Mouse (Mus musculus) neural tube, embryonic 14.5 days (tissue): ENCODE measurements around the gene Pitx3. TPM values are rescaled to one million over a fixed set of nuclear protein-coding genes. Genes with fewer than 3 reads are reported as not detected.
A peak's percentile ranks its signal among the peaks of the same experiment; 100 is the strongest.

ENCODE experiments used
- ATAC-seq: fragments of 200-750 bp; cut with Nextera tagmentation; 2 replicates; pipeline ENCODE4 v1.8.0; 2017; ENCODE audit warnings: low read depth, mild to moderate bottlenecking, moderate TSS enrichment, moderate library complexity
- H3K27ac ChIP-seq: fragments of 300-500 bp; sonication (generic); 2 replicates; pipeline ENCODE4 v1.5.1; 2014; ENCODE audit warnings: low read depth, mild to moderate bottlenecking, control low read depth, low read length, moderate library complexity, mixed read lengths
- H3K27me3 ChIP-seq: fragments of 300-500 bp; sonication (generic); 2 replicates; pipeline ENCODE4 v1.6.1; 2014; ENCODE audit warnings: low read length; ENCODE audit not compliant: control insufficient read depth, insufficient read depth
- H3K36me3 ChIP-seq: fragments of 300-500 bp; sonication (generic); 2 replicates; pipeline ENCODE4 v1.6.1; 2014; ENCODE audit warnings: low read length, mixed read lengths; ENCODE audit not compliant: control insufficient read depth, insufficient read depth
- H3K4me1 ChIP-seq: fragments of 300-500 bp; sonication (generic); 2 replicates; pipeline ENCODE4 v1.6.1; 2014; ENCODE audit warnings: low read length; ENCODE audit not compliant: control insufficient read depth, insufficient read depth
- H3K4me2 ChIP-seq: fragments of 300-500 bp; sonication (generic); 2 replicates; pipeline ENCODE4 v1.6.1; 2014; ENCODE audit warnings: mild to moderate bottlenecking, low read depth, low read length, control low read depth
- H3K4me3 ChIP-seq: fragments of 300-500 bp; sonication (generic); 2 replicates; pipeline ENCODE4 v1.5.1; 2014; ENCODE audit warnings: low read depth, low read length, control low read depth, mixed read lengths
- H3K9ac ChIP-seq: fragments of 300-500 bp; sonication (generic); replicated peaks from 2 replicates; pipeline ENCODE4 v1.6.1; 2014; ENCODE audit warnings: low read depth, mild to moderate bottlenecking, control low read depth, low read length, mixed read lengths
- H3K9me3 ChIP-seq: fragments of 300-500 bp; sonication (generic); 2 replicates; pipeline ENCODE4 v1.6.1; 2016; ENCODE audit warnings: low read length; ENCODE audit not compliant: control insufficient read depth
- WGBS: fragments of 180-500 bp; shearing (Covaris S2); extraction: QIAGEN DNeasy Blood & Tissue Kit; methylation state at CpG from one replicate; pipeline ENCODE4 v1.1.7; 2014; 5-methylcytosine and 5-hydroxymethylcytosine counted together
- polyA plus RNA-seq: library from polyadenylated mRNA; unstranded; fragments of >200 nt; fragmentation: Nextera tagmentation; extraction: Ambion mirVana; gene quantifications from 2 replicates; pipeline ENCODE4 v1.2.1, GENCODE M21; 2014

Gene Pitx3
- not detected in 2 replicates for polyA plus RNA-seq

DNA sequence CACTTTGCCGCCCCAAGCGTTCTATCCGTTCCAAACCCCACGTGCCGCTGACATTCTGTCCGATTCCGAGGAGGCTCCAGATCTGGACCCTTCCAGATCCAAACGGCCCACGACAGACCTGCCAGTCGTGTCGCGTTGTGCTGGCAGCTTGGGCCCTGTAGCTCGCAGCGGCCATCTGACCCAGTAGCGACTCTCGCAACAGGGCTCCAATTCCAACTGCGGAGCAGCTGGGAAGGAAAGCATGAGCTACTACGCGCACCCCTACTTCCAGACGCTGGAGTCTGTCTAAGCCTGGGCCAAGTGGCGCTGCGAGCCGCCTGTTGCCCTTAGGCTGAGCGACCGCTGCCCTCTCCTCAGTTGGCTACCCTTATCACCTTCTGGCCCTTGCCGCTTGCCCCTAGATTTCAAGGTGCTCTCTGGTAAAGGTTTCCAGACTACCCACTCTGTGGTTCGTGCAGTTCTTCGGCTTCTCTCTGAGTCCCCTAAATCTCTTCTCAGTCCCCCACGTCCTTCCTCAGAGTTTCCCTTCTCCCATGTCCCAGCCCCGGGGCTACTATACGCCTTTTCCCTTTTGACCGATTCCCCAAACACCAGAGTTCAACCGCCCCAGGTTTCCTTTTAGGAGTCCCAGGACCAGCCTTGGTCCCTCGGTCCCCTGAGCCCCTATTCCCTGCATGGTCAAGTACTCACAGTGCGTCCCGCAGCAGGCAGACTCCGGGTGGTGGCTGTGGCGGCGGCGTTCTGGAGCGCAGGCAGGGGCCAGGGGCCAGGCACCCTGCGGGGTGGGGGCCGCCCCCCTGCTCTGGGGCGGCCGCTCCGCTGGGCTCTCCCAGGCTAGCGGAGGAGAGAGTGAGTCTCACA lies at the start of gene Pitx3:
Gene Pitx3, minus strand, starts transcription at position 816 of the 861 bp plus-strand sequence.
- Histone ChIP-seq H3K27me3 (peaks cover 45% of the 10 kb centered on the region), H3K9ac (peak within 1 kb of the TSS; percentile 28; the same call in 1 of the 2 replicates), H3K4me2 (peak within 1 kb of the TSS; percentile 80), H3K27ac (no peak within 1 kb of the TSS), H3K9me3 (no peaks in the 10 kb centered on the region), H3K4me1 (peaks cover 16% of the 10 kb centered on the region), H3K36me3 (no peaks in the 10 kb centered on the region), H3K4me3 (peak within 1 kb of the TSS; percentile 39)
- no peak for ATAC-seq
- 1% methylated on average over 47 of the region's 47 CpGs for WGBS

DNA sequence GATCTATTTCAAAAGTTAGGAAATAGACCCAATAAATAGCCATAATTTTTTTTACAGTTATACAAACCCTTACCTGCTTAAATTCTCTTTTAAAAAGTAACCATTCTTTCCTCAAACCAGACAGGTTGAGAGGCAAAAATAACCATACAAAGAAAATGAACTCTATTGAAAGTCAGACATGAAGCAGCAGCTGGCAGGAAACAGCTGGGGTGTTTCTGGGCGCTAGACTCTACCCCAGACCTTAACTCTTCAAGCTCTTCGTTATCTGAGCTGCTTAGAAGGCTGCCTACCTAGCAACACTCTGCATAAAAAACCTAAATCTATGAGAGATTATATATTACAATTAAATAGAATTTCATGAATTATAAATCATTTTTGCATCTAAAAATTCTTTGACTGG lies 39.1 kb upstream of the Pitx3 start:
- Histone ChIP-seq H3K36me3 (peaks cover 3% of the 10 kb centered on the region; the same call in 1 of the 2 replicates), H3K4me1 (no peaks in the 10 kb centered on the region), H3K27ac (no peak overlapping the region), H3K4me3 (no peak overlapping the region), H3K9me3 (no peaks in the 10 kb centered on the region), H3K27me3 (no peaks in the 10 kb centered on the region), H3K9ac (no peak overlapping the region), H3K4me2 (no peak overlapping the region)
- ATAC-seq, result no peak
- whole genome bisulfite sequencing, result 80% methylated on average over 2 of the region's 2 CpGs

DNA sequence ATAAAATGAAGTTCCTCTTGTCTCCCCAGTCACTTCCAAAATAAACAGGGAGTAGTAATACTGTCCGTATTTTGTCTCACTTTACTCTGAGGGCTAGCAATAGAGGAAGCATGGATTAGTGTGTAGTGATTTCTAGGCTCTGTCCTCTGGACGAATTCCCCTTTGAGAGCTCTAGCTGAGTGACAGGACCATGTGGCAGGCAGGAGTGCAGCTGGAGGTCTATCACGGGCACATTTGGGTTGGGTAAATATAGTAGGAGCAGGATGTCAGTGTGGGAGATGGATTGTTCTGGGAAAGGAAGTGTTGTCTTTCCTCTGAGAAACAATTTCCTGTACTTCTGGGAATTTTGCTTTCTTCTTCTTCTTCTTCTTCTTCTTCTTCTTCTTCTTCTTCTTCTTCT lies 38.5 kb upstream of the Pitx3 start:
- no peak overlapping the region for H3K4me2 ChIP-seq

DNA sequence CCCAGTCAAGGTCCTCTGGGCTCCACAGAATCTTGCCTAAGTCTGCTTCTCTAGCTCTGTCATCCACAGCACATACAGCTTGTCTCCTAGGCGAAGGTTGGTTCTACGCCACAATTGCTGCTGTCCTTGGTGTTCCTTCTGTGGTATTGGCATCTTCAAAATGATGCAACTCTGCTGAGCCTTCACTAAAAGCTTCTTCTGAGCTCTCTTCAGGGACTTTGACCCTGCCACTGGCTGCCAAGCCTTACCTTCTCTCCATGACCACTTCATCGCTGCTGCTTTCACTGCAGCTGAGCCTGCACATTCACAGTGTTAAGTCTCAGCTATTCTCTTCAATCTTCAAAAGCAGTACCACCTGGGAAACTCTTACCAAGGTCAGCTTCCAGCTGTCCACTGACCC lies 34.1 kb upstream of the Pitx3 start:
- Histone ChIP-seq H3K27me3 (no peaks in the 10 kb centered on the region), H3K4me2 (no peak overlapping the region), H3K9me3 (no peaks in the 10 kb centered on the region), H3K4me3 (no peak overlapping the region), H3K36me3 (peaks cover 6% of the 10 kb centered on the region; the same call in 1 of the 2 replicates), H3K4me1 (no peaks in the 10 kb centered on the region), H3K9ac (no peak overlapping the region), H3K27ac (no peak overlapping the region)
- 95% methylated on average over 3 of the region's 3 CpGs for WGBS
- ATAC-seq, result no peak

More for the DNA sequence above, 38.5 kb upstream of the Pitx3 start:
- Histone ChIP-seq H3K4me1 (no peaks in the 10 kb centered on the region), H3K27ac (no peak overlapping the region), H3K4me3 (no peak overlapping the region), H3K9me3 (no peaks in the 10 kb centered on the region), H3K9ac (no peak overlapping the region), H3K36me3 (peaks cover 6% of the 10 kb centered on the region; the same call in 1 of the 2 replicates), H3K27me3 (no peaks in the 10 kb centered on the region)
- WGBS, result 68% methylated on average over 3 of the region's 3 CpGs
- no peak for ATAC-seq

DNA sequence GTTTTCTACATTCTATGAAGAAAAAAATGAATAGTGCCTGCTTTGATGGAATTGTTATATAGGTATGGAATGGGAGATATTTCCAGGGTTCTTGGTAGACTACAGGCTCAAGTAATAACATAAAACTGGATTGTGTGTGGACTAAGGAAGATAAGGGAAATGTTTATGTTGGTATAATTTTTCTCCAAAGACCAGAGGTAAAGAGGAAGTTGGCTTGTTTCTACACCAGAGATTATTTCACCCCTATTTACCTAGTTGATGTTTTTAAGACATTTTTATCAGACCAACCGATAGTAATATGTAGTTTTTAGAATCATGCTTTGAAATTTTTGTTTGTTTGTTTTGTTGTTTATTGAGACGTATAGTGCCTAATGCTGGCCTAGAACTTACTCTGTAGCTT lies 32.1 kb upstream of the Pitx3 start:
- no peak overlapping the region for H3K4me2 ChIP-seq
- H3K4me1 ChIP-seq, result 0 out of 2 replicates have a peak, but pooled peaks cover 2% of the 10 kb centered on the region
- H3K9me3 ChIP-seq, result no peaks in the 10 kb centered on the region
- ATAC-seq, result no peak
- no peak overlapping the region for H3K4me3 ChIP-seq
- peaks cover 6% of the 10 kb centered on the region; the same call in 1 of the 2 replicates for H3K36me3 ChIP-seq
- 96% methylated on average over 2 of the region's 2 CpGs for WGBS
- H3K27ac ChIP-seq, result no peak overlapping the region
- no peak overlapping the region for H3K9ac ChIP-seq
- no peaks in the 10 kb centered on the region for H3K27me3 ChIP-seq

DNA sequence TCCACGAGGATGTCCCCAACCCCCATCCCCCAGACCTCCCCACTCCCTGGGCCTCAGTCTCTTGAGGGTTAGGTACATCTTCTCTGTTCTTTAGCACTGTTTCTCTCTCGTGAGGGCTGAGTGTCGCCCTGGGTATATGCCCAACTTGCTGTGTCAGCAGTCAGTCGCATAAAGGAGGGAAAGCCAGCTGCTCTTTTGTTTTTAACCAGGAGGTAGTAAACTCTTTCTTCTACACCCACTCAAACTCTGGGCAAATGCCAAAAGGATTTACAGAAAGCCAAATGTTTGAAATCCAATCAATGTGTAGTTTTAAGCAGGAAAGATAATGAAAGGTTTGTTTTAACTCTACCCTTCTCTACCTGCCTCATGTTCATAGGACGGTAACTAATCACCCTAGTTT lies 28.9 kb upstream of the Pitx3 start:
- 0 out of 2 replicates have a peak, but pooled peaks cover 2% of the 10 kb centered on the region for H3K4me1 ChIP-seq
- ATAC-seq, result no peak
- no peak overlapping the region for H3K4me2 ChIP-seq
- H3K36me3 ChIP-seq, result peaks cover 9% of the 10 kb centered on the region
- no peaks in the 10 kb centered on the region for H3K27me3 ChIP-seq
- no peak overlapping the region for H3K9ac ChIP-seq
- H3K27ac ChIP-seq, result no peak overlapping the region
- H3K9me3 ChIP-seq, result no peaks in the 10 kb centered on the region
- WGBS, result 34% methylated on average over 5 of the region's 5 CpGs
- H3K4me3 ChIP-seq, result no peak overlapping the region

DNA sequence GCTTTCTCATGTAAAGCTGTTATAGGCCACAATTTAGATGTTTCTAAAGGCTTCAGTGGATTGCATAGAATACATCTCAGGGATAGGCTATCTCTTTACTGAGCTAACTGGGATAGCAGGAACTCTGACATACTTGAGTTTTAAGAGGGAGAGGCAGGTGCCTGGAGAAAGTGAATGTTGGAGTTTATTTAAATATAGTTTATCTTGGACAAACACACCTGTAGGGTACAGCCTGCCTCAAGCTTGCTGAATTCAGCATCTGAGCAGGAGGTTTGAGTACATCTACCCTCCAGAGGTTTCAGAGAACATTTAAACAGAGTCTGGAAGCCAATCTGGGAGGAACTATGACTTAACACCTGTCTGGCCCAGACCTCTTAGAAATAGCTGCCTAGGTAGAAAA lies 27.0 kb upstream of the Pitx3 start:
- Histone ChIP-seq H3K4me3 (no peak overlapping the region), H3K27me3 (no peaks in the 10 kb centered on the region), H3K4me1 (0 out of 2 replicates have a peak, but pooled peaks cover 2% of the 10 kb centered on the region), H3K27ac (no peak overlapping the region), H3K4me2 (no peak overlapping the region), H3K9ac (no peak overlapping the region), H3K36me3 (peaks cover 19% of the 10 kb centered on the region), H3K9me3 (no peaks in the 10 kb centered on the region)
- ATAC-seq, result no peak

DNA sequence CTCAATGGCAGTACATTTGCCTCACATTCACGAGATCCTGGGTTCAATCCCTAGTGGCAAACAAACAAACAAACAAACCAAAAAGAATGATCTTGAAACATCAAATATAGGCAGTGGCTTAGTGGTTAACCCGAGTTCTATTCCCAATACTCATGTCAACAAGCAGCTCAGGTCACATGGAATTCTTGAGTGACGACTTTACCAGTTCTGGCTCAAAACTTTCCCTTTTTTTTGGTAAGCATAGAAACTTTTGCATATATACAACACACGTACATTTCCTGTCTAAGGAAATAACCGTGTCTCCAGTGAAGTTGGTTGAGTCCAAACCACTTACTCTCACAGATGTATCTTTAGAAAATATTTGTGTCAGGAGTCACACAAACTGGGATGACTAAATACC lies 24.4 kb upstream of the Pitx3 start:
- Histone ChIP-seq H3K27me3 (no peaks in the 10 kb centered on the region), H3K4me2 (no peak overlapping the region), H3K9ac (no peak overlapping the region), H3K27ac (no peak overlapping the region), H3K4me1 (0 out of 2 replicates have a peak, but pooled peaks cover 2% of the 10 kb centered on the region), H3K4me3 (no peak overlapping the region), H3K9me3 (no peaks in the 10 kb centered on the region), H3K36me3 (peaks cover 19% of the 10 kb centered on the region)
- 85% methylated on average over 5 of the region's 5 CpGs for WGBS
- ATAC-seq, result no peak

DNA sequence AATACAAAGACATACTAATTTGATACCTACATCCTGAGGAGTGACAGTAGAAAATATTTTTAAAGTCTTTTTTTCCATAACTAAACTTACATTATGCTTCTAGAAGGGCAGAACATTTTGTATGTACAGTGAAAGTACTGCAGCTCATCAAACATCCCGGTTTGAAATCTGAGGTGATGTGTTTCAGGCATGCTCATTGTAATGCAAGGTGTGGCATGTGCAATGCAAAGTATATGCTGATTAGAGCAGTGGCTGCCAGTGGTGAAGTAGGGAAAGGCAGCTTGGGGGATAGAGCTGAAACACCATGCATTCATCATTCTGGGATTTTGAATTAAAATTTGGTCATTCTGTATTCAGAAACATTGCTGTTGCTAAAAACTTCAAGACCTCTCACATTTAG lies 21.8 kb upstream of the Pitx3 start:
- 65% methylated on average over 1 of the region's 1 CpGs for WGBS
- H3K4me2 ChIP-seq, result no peak overlapping the region
- H3K36me3 ChIP-seq, result peaks cover 30% of the 10 kb centered on the region
- no peaks in the 10 kb centered on the region for H3K27me3 ChIP-seq
- no peak overlapping the region for H3K4me3 ChIP-seq
- H3K9ac ChIP-seq, result no peak overlapping the region
- no peak for ATAC-seq
- no peaks in the 10 kb centered on the region for H3K4me1 ChIP-seq
- H3K27ac ChIP-seq, result no peak overlapping the region
- H3K9me3 ChIP-seq, result no peaks in the 10 kb centered on the region
